Mouse (Mus musculus) liver, adult (tissue): ENCODE data around the gene Rab1b.

ENCODE experiments used
- GATA4 ChIP-seq: IDR thresholded peaks from 2 replicates; pipeline ENCODE4 v1.6.1; 2014; ENCODE audit warnings: mild to moderate bottlenecking, low read length; ENCODE audit not compliant: insufficient replicate concordance

The Rab1b gene

GRCm38 (mm10) chr19:5050047-5050905 is 56.6 kb downstream of the Rab1b start, which contains the start of gene Rin1:
Gene Rin1 (plus strand): TSS chr19:5050481.
- no peak for TF ChIP-seq GATA4

GRCm38 (mm10) chr19:5049325-5049724 is 57.5 kb downstream of the Rab1b start:
- TF ChIP-seq GATA4 = no peak
